Mouse (Mus musculus): ENCODE measurements at regions not wholly inside any gene's neighbourhood (a gene's known extent, or its start where the extent isn't known, plus 50 kb on each side); places are given as distances from the start of the nearest gene placed in this dataset.
A peak's percentile ranks its signal among the peaks of the same experiment; 100 is the strongest.
"Not testable (repeated sequence)": the region's sequence is repeated elsewhere in the genome, so short reads cannot be mapped to it uniquely, and the experiment has no call there.

DNA sequence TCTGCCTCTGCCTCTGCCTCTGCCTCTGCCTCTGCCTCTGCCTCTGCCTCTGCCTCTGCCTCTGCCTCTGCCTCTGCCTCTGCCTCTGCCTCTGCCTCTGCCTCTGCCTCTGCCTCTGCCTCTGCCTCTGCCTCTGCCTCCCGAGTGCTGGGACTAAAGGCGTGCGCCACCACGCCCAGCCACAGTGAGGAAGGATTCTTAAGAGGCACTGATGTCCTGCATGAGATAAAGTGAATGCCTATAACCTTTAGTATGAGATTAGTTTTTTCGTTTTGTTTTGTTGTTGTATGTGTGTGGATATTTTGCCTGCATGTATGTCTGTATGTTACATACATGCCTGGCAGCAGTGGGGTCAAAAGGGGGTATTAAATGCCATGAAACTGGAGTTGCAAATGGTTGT lies 63.2 kb downstream of the Hlx start:
- DNase-seq, result not testable (repeated sequence)

DNA sequence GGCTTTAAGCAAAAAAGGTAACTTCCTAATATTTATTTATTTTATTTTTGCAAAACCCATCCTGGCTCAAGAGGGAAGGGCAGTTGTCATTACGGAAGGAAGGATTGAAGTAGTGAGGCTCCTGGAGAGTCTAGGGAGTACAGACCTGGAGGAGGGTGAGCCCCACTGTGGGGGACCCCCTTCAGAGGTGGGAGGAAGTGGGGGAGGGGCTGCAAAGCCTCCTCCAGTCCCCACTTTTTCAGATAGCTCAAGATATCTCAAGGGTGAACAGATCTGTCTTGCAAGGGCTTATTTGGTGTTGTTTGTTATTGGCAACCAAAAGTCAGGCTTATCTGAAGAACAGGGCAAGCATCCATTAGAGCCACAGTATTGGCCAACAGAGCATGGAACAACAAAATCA lies 64.0 kb downstream of the Hlx start:
- no peak for DNase-seq

GRCm38 (mm10) chr1:184668022-184668421 lies 64.4 kb downstream of the Hlx start:
- no peak for DNase-seq

- DNase-seq, result no peak
These were observed 67.2 kb downstream of the Hlx start for GRCm38 (mm10) chr1:184665243-184665642.

GRCm38 (mm10) chr1:184664098-184664375 lies 68.4 kb downstream of the Hlx start:
- DNase-seq, result no peak

DNA sequence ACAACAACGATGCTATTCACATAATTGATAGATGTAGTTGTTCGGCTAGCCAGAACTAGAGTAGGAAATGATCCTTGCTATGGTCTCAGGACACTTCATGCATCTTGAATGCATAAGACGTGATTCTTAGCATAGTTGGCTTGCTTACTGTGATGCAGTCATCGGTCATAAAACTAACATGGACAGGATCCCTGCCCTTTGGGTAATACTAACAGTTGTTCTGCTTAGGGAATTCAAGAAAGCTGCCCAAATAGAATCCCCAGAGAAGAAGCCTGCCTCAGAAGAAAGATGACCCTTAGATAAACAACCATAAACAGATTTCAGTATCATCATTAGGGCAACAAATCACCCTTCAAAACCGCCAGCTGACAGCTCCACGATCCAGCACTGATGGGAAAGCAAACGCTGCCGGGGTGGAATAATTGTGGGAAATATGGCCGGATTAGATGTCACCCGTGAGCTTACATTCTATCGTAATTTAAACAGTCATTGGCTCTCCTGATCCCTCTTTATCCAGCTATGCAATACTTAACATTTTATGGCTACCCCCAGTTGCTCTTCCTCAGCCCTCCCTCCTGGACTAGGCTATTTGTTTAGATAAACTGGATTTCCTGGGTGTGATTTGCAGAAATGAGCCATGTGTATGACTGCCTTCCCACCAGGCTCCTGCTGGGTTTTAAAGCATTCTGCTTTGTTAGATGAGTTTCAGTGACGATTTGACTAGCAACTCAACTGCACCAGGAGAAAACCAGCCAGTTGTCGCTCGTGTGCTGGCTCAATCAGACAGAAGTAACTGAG lies 68.9 kb downstream of the Hlx start:
- DNase-seq, result no peak

- DNase-seq, result no peak
These were observed 81.8 kb downstream of the Hlx start for GRCm38 (mm10) chr1:184650541-184651105.

DNA sequence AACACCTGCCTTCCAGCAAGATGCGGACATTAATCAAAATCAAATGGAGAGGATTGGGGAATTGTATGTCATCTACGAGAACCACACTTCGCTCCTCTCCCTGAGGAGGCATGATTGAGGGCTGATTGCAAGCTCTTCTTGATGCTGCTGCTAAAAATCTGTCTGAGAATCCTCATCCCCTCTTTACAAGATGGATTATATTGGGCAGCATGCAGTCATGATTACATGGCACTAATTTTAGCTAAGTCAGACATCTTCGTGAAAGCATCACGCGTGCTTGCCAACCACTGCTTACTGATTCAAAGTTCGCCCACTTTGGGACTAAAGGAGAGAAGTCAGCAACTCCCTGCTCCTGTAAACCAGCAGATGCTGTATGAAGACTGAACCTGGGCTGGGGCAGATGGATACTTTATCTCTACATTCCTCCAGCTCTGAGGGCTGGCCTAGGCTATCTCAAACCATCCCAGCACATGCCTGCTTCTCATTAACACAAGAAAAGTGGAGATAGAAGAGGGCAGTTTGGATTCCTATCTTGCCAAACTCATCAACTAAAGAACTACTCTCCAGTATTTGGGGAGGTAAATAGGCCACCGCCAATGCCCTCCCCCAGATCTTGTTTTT lies 84.4 kb downstream of the Hlx start:
- DNase-seq, result no peak

GRCm38 (mm10) chr1:184644767-184645598 lies 87.4 kb downstream of the Hlx start:
- no peak for DNase-seq

DNA sequence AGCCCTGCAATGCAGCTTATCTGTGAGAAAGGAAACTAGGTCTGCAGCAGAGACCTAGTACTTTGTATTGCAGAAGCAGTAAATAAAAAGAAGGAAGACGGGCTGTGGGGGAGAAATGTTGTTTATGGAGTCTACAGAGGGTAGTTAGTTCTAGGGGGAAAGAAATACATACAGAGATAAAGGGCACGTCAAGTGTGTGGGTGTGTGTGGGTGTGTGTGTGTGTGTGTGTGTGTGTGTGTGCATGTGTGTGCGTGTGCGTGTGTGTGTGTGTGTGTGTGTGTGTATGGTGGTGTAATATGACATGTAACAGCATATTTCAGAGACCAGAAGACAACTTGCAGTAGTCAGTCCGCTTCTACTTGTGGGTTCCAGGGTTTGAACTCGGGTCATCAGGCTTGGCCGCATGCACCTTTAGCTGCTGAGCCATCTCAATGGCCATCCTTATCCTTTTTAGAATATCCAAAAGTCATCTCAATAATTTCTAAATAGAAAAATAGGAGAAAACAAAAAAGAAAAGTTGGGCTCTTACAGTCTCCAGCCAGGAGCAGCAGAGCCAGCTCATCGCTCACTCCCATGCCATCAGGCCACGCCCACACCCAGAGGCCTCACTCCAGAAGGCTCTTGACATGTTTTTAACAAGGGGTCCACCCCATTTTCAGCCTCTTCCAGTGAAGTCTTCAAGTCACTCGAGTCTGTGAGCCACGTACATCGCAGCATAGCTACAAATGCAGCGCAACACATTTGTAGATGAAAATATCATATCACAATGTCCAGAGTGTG lies 101.5 kb downstream of the Hlx start:
- DNase-seq, result no peak

DNA sequence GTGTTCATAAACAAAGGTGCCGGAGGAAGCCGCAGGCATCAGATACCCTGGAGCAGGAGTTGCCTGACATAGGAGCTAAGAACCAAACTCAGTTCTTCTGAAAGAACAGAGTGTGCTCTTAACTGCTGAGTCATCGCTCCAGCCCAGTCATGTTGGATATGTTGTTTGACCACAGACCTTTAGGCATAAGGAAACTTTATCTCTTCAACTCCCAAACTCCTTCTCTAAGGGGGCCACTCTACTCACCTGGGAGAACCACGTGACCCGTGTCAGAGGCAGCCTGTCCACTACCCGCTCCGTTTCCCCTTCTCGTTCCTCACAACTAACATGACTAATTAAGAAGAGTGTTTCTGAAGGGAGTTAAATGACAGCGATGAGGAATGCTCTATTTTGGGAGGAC lies 103.2 kb downstream of the Hlx start:
- no peak for DNase-seq

GRCm38 (mm10) chr1:184628566-184629168 lies 103.8 kb downstream of the Hlx start:
- DNase-seq, result no peak

GRCm38 (mm10) chr1:184622462-184622861 lies 110.0 kb downstream of the Hlx start:
- no peak for DNase-seq

DNA sequence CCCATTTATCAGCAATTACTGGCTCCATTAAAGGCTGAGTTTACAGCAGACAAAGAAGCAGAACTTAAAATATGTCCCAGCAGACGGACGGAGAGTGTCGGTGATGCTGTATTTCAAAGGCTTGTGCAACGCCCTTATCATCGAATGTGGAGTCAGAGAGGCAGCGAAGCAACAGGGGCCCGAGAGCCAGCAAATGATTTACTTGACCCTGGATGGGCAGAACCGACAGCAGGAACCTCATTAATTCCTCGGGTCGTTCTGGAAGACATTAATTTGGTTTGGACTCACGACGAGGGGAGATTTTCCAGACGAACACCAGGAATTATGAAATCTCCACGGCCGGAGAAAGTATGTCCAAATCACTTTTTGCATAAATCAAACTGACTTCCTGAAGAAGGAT lies 110.5 kb downstream of the Hlx start:
- DNase-seq, result no peak

GRCm38 (mm10) chr1:184617853-184618454 lies 114.5 kb downstream of the Hlx start:
- no peak for DNase-seq

DNA sequence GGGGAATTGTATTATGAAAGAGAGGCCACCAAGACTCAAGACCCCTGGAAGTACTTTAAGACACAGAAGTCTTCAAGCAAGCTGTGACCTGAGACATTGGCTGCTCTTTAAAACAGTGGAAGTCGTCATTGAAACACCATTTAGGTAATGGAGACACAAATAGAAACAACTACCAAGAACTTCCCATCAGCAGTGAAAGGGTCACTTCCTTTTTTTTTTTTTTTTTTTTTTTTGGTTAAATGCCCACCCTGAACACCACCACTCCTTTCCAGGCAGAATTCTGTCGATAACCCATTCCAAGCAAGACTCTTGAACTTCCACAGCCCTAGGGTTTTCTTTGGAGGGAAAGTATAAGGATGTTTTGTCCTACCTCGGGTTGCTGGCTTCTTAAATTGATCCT lies 116.4 kb downstream of the Hlx start:
- DNase-seq, result no peak

DNA sequence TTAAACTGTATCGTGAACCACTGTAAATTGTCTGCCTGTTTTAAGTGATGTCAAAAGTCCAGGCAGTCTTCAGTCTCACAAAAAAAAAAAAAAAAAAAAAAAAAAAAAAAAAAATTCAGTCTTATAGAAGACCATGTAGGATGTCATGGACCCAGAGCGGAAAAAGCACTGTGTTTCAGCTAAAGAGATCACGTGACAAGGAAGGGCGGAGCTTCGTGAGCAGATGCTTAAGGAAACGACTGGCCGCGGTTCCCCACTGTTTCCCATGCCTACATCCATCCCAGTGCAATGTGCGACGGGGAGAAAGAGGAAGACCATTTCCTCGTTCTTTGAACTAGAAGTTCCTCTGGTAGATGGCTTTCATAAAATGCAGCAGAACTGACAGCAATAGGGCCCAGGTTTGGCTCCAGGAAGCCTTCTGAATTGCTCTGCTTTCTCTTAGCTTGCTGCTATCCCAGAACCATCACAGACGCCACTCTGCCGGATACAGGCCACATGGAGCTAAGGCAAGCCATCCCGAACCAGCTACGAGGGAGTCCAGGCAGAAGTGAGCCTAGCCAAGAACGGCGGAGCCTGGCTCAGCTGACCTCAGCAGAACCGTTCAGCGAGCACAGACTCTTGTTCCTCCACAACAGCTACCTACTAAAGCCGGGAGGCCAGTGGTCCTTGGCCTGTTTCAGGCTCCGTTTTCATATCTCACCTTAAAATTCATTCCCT lies 117.6 kb downstream of the Hlx start:
- DNase-seq, result peak; percentile 12

GRCm38 (mm10) chr1:184612880-184613279 lies 119.5 kb downstream of the Hlx start:
- DNase-seq, result no peak

GRCm38 (mm10) chr1:184608938-184609337 lies 123.5 kb downstream of the Hlx start:
- DNase-seq, result no peak

GRCm38 (mm10) chr1:184608338-184608737 lies 124.1 kb downstream of the Hlx start:
- no peak for DNase-seq

- DNase-seq, result no peak
These were observed 125.9 kb downstream of the Hlx start for GRCm38 (mm10) chr1:184606541-184606940.
